Mouse (Mus musculus) heart, embryonic 12.5 days (tissue): ENCODE results near the gene Pcdh11x. TPM values are rescaled to one million over a fixed set of nuclear protein-coding genes. Genes with fewer than 3 reads are reported as not detected.
"Not testable (repeated sequence)": the region's sequence is repeated elsewhere in the genome, so short reads cannot be mapped to it uniquely, and the experiment has no call there.

ENCODE experiments used
- ATAC-seq: fragments of 200-750 bp; cut with Nextera tagmentation; 2 replicates; pipeline ENCODE4 v1.8.0; 2017; ENCODE audit warnings: moderate TSS enrichment, moderate library complexity; ENCODE audit not compliant: insufficient number of reproducible peaks, low FRiP score
- H3K27ac ChIP-seq: fragments of 300-500 bp; sonication (generic); 2 replicates; pipeline ENCODE4 v1.5.1; 2016; ENCODE audit warnings: mild to moderate bottlenecking, moderate library complexity; ENCODE audit not compliant: poor library complexity, severe bottlenecking
- H3K27me3 ChIP-seq: fragments of 300-500 bp; sonication (generic); replicated peaks from 2 replicates; pipeline ENCODE4 v1.6.1; 2016; ENCODE audit warnings: mild to moderate bottlenecking, moderate library complexity
- H3K36me3 ChIP-seq: fragments of 300-500 bp; sonication (generic); 2 replicates; pipeline ENCODE4 v1.6.1; 2016; ENCODE audit warnings: mild to moderate bottlenecking, moderate library complexity
- H3K4me1 ChIP-seq: fragments of 300-500 bp; sonication (generic); replicated peaks from 2 replicates; pipeline ENCODE4 v1.6.1; 2016; ENCODE audit warnings: mild to moderate bottlenecking
- H3K4me2 ChIP-seq: fragments of 300-500 bp; sonication (generic); 2 replicates; pipeline ENCODE4 v1.6.1; 2016; ENCODE audit warnings: mild to moderate bottlenecking, moderate library complexity
- H3K4me3 ChIP-seq: fragments of 300-500 bp; sonication (generic); 2 replicates; pipeline ENCODE4 v1.5.1; 2016; ENCODE audit warnings: mild to moderate bottlenecking
- H3K9ac ChIP-seq: fragments of 300-500 bp; sonication (generic); 2 replicates; pipeline ENCODE4 v1.6.1; 2016; ENCODE audit warnings: mild to moderate bottlenecking, moderate library complexity
- H3K9me3 ChIP-seq: fragments of 300-500 bp; sonication (generic); replicated peaks from 2 replicates; pipeline ENCODE4 v1.6.1; 2016; ENCODE audit warnings: mild to moderate bottlenecking, moderate library complexity
- WGBS: fragments of 180-500 bp; shearing (Covaris S2); methylation state at CpG from one replicate; pipeline ENCODE4 v1.1.7; 2016; 5-methylcytosine and 5-hydroxymethylcytosine counted together
- polyA plus RNA-seq: library from polyadenylated mRNA; unstranded; fragments of >200 nt; fragmentation: Nextera tagmentation; extraction: Ambion mirVana; gene quantifications from 2 replicates; pipeline ENCODE4 v1.2.1, GENCODE M21; 2016

Pcdh11x gene
- polyA plus RNA-seq, result 5.2 and 6.5 TPM in 2 replicates

DNA sequence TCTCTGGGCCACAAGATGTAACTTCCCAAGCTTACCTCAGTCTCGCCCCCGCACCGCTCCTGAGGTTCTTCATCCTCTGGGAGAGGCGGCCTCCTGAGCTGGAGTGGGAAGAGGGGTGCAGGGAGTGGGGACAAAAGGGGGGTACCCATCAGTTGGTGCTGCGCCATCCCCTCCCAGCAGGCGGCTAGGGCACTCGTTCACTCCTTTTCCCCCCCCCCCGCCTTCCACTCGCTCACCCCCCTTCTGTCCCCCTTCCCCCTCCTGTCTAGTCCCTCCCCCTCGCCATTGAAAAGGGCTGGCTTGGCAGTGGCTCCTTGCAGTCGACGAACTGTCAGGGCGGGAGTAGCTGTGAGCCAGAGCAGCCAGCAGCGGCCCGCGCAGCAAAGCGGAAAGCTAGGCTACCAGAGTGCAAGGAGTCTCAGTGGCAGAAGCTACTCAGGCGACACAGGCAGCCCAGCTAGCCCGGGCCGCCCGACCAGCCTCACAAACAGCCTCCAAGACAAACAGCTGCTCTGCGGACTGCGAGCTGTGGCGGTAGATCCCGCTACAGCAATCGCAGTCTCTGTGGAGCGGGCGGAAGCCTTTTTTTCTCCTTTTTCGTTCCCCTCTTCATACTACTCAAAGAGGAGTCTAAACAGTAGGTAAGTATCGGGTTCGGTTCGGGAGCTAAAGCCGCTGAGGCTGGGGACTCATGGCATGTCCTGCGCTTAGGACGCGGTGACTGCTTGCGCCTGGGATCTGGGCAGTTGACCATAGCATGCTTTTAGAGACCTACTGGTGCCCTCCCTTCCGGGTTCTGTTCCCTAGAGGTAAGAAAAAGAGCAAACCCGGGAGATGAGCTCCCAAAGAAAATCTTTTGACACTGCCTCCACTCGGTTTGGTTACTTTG is at the start of gene Pcdh11x:
Pcdh11x (plus strand) TSS at position 249 of the 889 bp plus-strand sequence.
- no peaks in the 10 kb centered on the region for H3K4me1 ChIP-seq
- peak within 1 kb of the TSS; percentile 61 for H3K4me3 ChIP-seq
- 8% methylated on average over 39 of the region's 40 CpGs for WGBS
- H3K27me3 ChIP-seq, result peaks cover 7% of the 10 kb centered on the region; the same call in 1 of the 2 replicates
- H3K36me3 ChIP-seq, result no peaks in the 10 kb centered on the region
- peak within 1 kb of the TSS; percentile 70 for H3K9ac ChIP-seq
- no peak within 1 kb of the TSS for H3K27ac ChIP-seq
- ATAC-seq, result peak; percentile 67
- peak within 1 kb of the TSS; percentile 87 for H3K4me2 ChIP-seq
- H3K9me3 ChIP-seq, result no peaks in the 10 kb centered on the region

DNA sequence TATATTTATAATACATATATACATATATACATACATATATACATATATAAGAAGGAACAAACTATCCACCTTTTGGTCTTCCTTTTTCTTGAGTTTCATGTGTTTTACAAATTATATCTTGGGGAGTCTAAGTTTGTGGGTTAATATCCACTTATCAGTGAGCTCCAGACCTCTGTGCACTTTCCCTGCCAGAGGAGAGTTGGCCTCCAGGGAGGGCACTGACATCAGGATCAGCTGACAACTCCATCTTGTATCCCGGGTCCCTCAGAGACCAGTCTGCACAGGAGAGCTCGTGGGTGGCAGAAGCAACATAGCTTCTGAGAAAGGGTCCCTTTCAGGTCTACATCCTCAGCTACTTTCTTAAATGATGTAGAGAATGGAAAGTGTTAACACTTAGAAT is 30.0 kb upstream of the Pcdh11x start:
- H3K27me3 ChIP-seq, result no peaks in the 10 kb centered on the region
- no peak overlapping the region for H3K27ac ChIP-seq
- H3K9me3 ChIP-seq, result no peaks in the 10 kb centered on the region
- H3K36me3 ChIP-seq, result no peaks in the 10 kb centered on the region
- no peaks in the 10 kb centered on the region for H3K4me1 ChIP-seq
- no peak overlapping the region for H3K9ac ChIP-seq
- H3K4me2 ChIP-seq, result no peak overlapping the region
- no peak overlapping the region for H3K4me3 ChIP-seq
- ATAC-seq, result no peak
- 61% methylated on average over 2 of the region's 2 CpGs for WGBS

DNA sequence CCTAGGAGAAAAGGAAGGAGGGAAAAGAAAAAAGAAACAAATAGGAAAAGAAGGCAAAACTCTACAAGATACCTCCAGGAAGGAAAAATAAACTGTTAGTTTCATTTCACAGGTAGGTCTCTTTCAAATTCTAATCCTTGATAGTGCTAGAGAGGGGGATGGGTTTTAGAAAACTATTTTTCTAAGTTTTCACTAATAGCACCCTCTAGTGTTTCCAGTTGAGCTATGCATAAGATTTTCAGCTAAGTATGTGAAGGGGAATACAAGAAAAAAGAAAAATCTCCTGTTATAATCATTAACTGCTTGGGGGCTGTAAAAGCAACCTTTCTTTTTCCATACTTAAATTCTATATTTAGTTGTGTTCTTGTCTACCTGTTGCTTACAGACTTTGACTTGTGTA is 4.5 kb upstream of the Pcdh11x start:
- Histone ChIP-seq H3K4me1 (no peaks in the 10 kb centered on the region), H3K27me3 (peaks cover 3% of the 10 kb centered on the region; the same call in 1 of the 2 replicates), H3K9me3 (no peaks in the 10 kb centered on the region), H3K36me3 (no peaks in the 10 kb centered on the region), H3K4me2 (no peak overlapping the region), H3K4me3 (no peak overlapping the region), H3K9ac (no peak overlapping the region), H3K27ac (no peak overlapping the region)
- no peak for ATAC-seq

DNA sequence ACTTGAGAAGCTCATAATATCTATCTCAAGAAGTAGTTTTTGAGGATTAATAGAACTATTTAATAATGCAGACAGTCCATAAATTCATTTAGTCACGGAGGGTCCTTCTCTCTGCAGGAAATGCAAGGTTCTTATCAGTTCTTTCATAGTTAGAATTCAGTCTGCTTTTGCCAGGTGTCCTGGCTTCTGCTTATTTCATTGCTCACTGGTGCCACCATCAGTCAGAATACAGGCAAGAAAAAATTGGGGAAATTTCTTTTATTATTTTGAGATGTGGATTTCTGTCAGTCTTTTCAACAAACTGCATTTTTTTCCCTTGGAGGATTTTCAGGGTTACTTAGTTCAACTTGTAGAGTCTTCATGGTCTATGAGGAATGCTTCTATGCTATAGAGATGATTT is 2.6 kb upstream of the Pcdh11x start:
- no peak overlapping the region for H3K4me2 ChIP-seq
- no peak overlapping the region for H3K27ac ChIP-seq
- peaks cover 7% of the 10 kb centered on the region; the same call in 1 of the 2 replicates for H3K27me3 ChIP-seq
- no peaks in the 10 kb centered on the region for H3K36me3 ChIP-seq
- WGBS, result 10% methylated on average over 1 of the region's 1 CpGs
- H3K4me3 ChIP-seq, result no peak overlapping the region
- no peak for ATAC-seq
- no peaks in the 10 kb centered on the region for H3K9me3 ChIP-seq
- H3K4me1 ChIP-seq, result no peaks in the 10 kb centered on the region
- no peak overlapping the region for H3K9ac ChIP-seq

GRCm38 (mm10) chrX:120290900-120291280 is 831 bp downstream of the Pcdh11x start:
- peak overlapping the region; percentile 45 for H3K9ac ChIP-seq
- no peaks in the 10 kb centered on the region for H3K9me3 ChIP-seq
- peak overlapping the region; percentile 61 for H3K4me3 ChIP-seq
- ATAC-seq, result no peak
- H3K36me3 ChIP-seq, result no peaks in the 10 kb centered on the region
- WGBS, result 7% methylated on average over 18 of the region's 18 CpGs
- peaks cover 7% of the 10 kb centered on the region; the same call in 1 of the 2 replicates for H3K27me3 ChIP-seq
- peak overlapping the region; percentile 87 for H3K4me2 ChIP-seq
- no peak overlapping the region for H3K27ac ChIP-seq
- H3K4me1 ChIP-seq, result no peaks in the 10 kb centered on the region

DNA sequence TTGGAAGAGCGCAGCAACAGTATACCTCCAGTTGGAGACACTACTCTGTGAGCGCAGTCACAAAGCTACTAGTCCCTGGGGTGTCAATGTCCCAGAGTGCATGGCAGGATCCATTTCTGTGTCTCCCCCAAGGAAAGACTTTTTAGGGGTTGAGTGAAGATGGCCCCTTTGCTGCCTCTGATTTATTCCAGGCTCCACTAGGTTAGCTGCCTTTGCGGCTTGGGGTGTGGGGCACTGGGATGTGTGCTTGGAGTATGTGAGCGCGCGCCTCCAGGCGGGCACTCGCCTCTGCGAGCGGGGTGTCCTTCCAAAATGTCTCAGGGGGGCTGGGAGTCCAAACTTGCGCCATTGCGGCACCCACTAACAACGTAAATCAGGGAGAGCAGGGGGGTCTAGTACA is 1.6 kb downstream of the Pcdh11x start:
- peak overlapping the region; percentile 87 for H3K4me2 ChIP-seq
- H3K27me3 ChIP-seq, result peaks cover 7% of the 10 kb centered on the region; the same call in 1 of the 2 replicates
- H3K27ac ChIP-seq, result no peak overlapping the region
- no peak overlapping the region for H3K9ac ChIP-seq
- WGBS, result 12% methylated on average over 13 of the region's 13 CpGs
- no peaks in the 10 kb centered on the region for H3K36me3 ChIP-seq
- H3K9me3 ChIP-seq, result no peaks in the 10 kb centered on the region
- peak overlapping the region; percentile 61 for H3K4me3 ChIP-seq
- no peaks in the 10 kb centered on the region for H3K4me1 ChIP-seq
- ATAC-seq, result no peak

DNA sequence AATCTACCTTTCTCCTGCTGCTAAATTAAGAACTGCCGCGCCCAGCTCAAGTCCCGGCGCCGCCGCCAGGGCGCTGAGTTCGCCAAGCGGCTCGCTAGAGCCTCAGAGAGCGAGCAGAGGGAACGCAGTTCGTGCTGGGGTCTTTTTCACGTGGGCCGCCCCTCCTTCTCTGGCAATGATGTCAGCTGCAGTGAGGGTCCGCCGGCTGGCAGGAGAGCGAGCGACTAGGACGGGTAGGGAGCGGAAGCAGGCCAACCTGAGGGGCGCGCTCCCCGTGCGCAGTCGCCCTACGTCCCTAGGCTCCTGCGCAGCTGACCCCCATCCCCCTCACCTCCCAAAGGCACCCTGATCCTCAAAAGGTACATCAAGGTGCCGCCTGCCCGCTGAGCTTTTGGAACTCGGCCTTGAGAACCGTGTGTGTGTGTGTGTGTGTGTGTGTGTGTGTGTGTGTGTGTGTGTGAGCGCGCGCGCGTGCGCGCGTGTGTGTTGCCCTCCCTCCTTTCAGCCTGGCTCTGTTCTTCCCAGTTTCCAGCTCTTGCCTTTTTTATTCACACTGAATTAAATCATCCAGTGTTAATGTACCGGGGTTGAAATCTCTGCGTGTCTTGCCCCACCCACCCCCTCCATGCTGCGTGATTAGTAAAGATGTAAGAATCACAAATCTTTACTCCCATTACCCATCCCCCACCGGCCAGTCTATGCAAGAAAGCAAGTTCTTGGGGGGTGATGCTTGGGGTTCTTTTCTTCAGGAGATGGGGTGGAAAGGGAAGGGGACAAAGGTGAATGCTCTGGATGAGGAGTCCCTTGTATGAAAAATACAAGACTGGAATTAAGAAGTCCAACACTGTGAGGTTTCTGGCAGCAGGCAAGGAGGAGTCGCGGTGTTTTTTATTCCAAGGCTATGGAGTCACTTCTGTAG is 3.0 kb downstream of the Pcdh11x start:
- ATAC-seq, result peak; percentile 45; the same call in 1 of the 2 replicates
- H3K27me3 ChIP-seq, result peaks cover 7% of the 10 kb centered on the region; the same call in 1 of the 2 replicates
- no peaks in the 10 kb centered on the region for H3K9me3 ChIP-seq
- H3K27ac ChIP-seq, result no peak overlapping the region
- H3K4me1 ChIP-seq, result no peaks in the 10 kb centered on the region
- WGBS, result 3% methylated on average over 38 of the region's 46 CpGs
- peak overlapping the region; percentile 51 for H3K9ac ChIP-seq
- H3K36me3 ChIP-seq, result no peaks in the 10 kb centered on the region
- peak overlapping the region; percentile 61 for H3K4me3 ChIP-seq
- H3K4me2 ChIP-seq, result peak overlapping the region; percentile 87

DNA sequence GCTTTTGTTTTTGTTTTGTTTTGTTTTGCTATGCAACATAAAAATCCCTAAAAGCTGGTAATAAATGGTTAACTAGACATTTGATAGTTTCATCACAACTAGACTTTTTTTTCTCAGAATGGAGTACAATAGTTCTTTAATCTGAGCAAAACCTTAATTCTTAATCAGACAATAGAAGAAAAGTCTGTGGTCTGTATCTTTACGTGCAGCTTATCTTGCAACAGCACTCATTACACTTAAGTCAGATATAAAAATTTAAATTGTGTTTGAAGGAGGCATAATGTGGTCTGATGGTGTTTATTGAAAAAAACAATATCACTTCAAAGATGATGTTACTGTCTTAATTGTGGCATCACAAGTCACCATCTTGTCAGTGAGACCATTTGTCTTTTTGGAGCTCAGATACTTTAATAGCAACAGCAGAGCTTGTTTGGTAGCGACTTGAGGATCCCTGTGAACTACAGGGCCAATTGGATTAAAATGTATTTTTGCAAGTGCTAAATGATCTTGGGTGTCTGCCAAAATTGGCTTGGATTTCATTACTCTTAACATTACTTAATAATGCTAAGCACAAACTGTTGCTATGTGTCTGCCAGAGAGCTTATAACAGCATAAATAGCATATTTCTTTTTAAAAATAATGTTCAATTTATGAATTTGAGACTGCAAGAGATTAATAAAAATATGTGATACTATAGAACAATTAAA is 11.6 kb downstream of the Pcdh11x start:
- no peak for ATAC-seq
- H3K9me3 ChIP-seq, result no peaks in the 10 kb centered on the region
- H3K36me3 ChIP-seq, result no peaks in the 10 kb centered on the region
- no peak overlapping the region for H3K27ac ChIP-seq
- no peak overlapping the region for H3K4me3 ChIP-seq
- no peaks in the 10 kb centered on the region for H3K4me1 ChIP-seq
- no peak overlapping the region for H3K9ac ChIP-seq
- 51% methylated on average over 2 of the region's 2 CpGs for WGBS
- no peaks in the 10 kb centered on the region for H3K27me3 ChIP-seq
- H3K4me2 ChIP-seq, result no peak overlapping the region

DNA sequence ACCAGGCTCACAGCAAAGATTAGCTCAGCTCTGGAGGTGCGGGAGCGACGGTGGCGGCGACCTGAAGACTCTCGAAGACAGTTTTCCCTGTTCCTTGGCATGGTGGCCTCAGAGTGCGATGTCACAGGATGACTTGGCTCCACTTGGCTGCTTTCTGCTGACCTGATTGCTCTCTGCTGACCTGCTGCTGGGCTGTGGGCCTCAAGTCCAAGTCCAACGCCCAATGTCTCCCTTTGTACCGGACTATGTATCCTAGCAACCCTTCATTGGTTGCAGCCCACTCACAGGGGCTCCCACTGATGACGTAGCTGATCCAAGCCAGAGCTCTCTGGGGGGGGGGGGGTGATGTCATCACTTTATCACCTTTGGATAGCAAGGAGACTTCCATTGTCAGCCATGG is 22.9 kb downstream of the Pcdh11x start, which contains the start of gene H2afb3:
H2afb3 (minus strand) TSS at position 101 of the 400 bp plus-strand sequence.
- not testable (repeated sequence) for H3K4me3 ChIP-seq, H3K36me3 ChIP-seq, H3K27me3 ChIP-seq, H3K9ac ChIP-seq, H3K27ac ChIP-seq, H3K4me1 ChIP-seq, H3K4me2 ChIP-seq, H3K9me3 ChIP-seq, ATAC-seq
- 88% methylated on average over 9 of the region's 10 CpGs for WGBS

DNA sequence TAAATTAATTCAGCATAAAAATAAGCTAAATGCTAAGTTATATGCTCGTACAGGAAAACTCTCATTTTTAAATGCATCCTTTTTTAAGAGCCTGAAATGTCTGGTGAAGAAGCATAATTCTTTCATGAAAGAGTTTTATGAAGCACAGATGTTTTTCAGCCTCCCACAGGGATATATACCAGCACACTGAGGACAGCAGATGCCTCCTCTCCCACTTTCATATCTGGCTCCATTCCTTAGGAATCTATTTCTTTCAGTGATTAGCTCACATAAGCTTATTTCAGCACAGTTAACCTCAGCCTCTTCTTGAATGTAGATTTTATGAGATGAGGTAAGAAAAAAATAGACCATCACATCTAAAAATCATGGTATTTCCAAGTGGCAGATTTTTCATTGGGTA is 176.2 kb downstream of the Pcdh11x start:
- no peak for ATAC-seq
- Histone ChIP-seq H3K27me3 (no peaks in the 10 kb centered on the region), H3K36me3 (no peaks in the 10 kb centered on the region), H3K27ac (no peak overlapping the region), H3K4me3 (no peak overlapping the region), H3K9ac (no peak overlapping the region), H3K4me2 (no peak overlapping the region), H3K4me1 (no peaks in the 10 kb centered on the region), H3K9me3 (no peaks in the 10 kb centered on the region)
- 65% methylated on average over 1 of the region's 1 CpGs for WGBS
